Mouse (Mus musculus): ENCODE results near the gene Ntrk3.

The Ntrk3 gene

DNA sequence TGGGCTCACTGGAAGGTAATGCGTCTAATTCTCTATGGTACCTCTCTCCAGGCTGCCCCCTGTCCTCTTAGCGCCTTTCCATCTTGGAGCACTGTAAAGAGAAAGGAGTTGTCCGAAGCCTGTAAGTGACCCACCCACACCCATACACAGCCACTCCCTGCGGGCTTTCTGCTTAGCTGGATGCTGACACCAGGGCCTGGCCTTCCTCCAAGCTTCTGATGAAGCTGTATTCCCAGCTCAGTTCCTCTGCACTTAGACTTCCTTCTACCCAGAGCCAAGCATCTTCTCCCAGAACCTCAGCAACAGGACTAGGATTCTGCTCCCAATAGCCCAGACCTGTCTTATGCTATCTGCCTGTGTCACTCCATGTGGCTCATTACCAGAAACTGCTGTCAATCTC, 114.1 kb downstream of the Ntrk3 start:
- DNase-seq (ENCODE audit: low read depth, low spot score), result no peak

DNA sequence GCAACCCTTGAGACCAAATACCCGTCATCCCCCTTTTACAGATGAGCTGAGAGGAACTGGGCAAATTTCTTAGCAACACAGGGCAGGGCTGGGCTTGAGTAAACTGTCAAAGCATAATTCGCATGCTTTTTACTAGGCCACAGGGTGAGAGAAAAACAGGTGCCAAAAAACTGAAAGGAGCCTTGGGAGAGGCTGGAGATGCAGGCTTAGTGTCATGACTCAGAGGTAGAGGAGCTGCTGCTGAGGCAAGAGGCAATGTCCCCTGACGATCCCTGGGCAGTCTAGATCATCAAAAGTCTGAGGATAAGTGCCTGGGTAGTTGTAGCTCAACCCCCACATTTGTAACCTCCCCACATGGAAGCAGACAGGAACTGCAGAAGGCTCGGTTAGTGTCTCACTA, 116.7 kb downstream of the Ntrk3 start:
- no peak for DNase-seq (ENCODE audit: low read depth, low spot score)

DNA sequence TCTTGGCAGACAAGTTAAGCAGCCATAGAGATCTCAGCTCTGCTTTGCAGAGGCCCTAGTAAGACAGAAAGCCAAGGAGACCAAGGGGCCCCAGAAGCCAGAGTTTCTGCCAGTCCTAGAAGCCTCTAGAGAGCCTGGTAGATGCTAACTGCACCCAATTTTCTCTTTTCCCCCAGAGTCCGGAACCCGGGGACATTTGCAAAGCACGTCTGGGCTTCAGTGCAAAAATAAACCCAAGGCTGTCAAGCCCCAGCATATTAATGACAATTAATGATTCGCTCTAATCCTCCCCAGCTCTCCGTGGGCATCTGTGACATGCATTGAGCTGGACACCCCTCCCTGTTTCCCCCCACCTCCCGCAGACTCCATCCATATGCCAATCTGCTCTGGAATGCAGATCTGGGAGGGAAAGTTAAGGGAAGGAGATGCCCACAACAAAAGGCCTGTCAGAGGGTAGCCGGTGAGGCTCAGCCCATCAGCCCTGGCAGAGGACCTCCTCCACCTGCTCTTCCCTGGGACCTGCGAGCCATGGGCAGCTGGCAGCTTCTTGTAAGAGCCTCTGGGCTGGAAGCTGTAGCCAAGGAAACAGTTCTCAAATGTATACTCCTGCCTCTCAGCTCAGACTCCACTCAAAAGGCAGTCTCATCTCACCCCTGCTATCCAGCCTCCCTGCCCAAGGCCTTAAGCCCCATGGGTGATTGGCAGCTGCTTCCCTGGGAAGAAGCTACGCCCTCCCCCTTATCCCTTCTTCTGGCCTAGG, 117.8 kb downstream of the Ntrk3 start:
- no peak for DNase-seq (ENCODE audit: low read depth, low spot score)

DNA sequence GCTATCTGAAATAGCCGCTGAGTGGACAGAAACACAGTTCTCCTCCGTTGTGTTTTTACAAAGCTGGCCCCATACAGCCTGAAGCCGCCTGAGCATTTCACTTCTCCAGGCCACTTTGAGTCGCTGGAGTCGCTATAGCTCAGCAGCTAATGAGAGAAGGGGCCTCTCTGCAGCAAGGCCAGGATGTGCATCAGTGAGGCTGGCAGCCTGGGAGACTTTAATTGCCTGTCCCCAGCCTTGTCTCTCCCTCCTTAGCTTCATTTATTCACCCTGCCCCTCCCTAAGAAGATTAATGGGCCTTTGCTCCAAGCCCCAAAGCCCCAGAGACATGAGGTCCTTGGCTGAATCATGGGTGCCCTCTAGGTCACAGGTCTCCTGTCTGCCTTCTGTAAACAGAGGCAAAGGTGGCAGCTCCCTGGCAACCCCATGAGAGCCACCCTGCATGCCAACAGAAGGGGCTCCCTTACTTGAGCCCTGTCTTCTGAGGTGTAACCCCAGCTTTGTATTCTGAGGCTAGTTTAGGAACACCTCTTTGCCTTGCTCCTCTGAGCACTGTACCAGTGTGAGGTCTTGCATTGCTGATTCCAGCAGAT, 132.2 kb downstream of the Ntrk3 start:
- no peak for DNase-seq (ENCODE audit: low read depth, low spot score)

DNA sequence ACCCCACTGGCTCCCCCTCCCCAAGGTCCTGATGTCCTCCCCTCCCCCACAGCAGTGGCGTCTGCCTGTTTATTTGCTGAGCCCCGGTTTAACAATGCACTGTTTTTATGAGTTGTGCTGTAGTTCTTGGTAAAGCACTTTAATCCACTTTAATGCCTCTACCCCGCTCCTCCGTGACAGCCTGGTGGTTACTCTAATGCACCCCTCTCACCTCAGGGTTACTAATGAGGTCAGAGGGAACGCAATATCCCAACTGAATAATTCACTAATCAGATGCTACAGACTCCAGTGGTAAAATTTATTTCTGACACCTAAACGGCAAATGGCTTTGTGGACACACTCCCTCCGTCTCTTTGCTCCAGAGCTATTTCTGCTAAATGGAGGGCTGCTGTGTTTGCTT, 133.9 kb downstream of the Ntrk3 start:
- no peak for DNase-seq (ENCODE audit: low read depth, low spot score)

DNA sequence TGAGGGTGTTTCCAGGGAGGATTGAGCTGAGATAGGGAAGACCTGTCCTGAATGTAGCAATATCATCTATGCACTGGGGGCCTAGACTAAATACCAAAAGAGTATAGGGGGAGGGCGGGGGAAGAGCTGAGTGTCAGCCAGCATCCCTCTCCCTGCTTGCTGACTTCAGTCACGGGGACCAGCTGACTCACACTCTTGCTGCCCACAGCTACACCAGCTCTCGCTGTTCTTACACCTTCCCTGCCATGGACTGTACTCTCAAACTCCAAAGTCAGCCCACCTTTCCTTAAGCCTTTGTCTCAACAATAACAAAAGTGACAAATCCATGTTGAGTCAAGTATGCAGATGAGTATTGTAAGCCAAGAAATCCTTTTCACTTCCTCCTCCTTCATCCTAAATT, 136.0 kb downstream of the Ntrk3 start:
- DNase-seq (ENCODE audit: low read depth, low spot score), result no peak

DNA sequence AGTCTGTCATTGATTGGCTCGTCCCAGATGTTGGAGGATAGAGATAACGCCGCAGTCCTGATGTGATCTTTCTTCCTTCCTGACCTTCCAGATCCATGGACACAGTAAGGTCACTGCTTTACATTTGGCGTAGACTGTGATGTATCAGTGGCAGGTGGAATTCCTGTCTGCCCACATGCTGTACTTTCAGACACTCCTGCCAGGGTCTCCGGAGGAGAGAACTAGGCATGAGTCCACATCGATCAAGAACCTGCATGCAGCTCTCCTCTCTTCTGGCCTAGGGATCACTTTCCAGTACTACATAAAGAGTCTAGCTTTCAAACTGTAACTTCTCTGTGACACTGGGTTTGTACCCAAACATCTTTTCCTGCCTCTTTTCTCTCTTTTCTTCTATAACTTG, 136.9 kb downstream of the Ntrk3 start:
- DNase-seq (ENCODE audit: low read depth, low spot score), result no peak

DNA sequence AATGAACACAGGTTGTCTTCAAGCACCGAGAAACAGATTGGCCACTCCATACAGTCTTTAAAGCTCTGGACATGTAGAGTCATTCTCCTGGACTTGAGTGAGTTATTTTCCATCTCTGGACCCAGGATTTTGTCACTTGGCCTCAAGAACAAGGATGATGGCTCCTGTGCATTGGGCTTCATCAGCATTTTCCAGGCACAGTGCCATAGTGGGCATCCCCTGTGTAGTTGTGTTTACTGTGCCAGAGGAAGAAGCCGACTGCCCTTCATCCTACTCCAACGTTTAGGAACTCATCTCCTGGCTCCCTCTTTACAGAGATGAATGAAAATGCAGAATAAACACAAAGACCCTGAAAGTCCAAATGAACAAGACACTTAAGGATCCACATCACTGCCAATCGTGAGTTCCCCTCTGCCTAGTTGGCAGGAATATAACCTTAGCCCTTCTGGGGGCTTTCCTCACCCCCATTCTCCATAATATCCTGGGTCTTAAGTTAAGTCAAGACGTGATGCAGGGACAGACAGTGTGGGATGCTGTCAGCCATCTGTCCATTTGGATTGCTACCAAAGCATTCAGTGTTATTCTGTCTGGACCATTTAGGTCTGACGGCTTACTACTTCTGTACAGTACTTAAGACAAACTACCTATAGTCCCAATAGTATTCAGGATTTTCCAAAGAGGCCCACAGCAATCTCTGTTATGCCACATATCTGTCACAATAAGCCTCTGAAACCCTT, 137.7 kb downstream of the Ntrk3 start:
- DNase-seq (ENCODE audit: low read depth, low spot score), result no peak

DNA sequence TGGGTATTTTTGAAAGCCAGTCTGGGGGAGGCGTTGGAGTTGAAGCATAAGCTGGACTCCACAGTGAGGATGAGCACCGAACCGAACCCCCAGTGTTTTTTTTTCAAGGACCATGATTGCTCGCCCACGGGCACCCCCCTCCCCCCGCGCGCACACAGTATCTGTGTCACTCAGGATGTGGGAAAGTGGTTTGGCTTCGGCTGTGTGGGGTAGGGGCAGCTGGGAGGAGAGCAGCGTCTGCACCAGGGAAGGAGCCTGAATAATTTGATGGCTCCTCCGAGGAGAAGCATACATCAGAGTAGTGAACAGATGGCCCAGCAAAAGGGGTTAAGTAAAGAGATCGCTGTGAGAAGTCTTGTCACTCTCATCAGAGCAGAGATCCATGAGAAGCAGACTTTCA, 139.7 kb downstream of the Ntrk3 start:
- no peak for DNase-seq (ENCODE audit: low read depth, low spot score)

DNA sequence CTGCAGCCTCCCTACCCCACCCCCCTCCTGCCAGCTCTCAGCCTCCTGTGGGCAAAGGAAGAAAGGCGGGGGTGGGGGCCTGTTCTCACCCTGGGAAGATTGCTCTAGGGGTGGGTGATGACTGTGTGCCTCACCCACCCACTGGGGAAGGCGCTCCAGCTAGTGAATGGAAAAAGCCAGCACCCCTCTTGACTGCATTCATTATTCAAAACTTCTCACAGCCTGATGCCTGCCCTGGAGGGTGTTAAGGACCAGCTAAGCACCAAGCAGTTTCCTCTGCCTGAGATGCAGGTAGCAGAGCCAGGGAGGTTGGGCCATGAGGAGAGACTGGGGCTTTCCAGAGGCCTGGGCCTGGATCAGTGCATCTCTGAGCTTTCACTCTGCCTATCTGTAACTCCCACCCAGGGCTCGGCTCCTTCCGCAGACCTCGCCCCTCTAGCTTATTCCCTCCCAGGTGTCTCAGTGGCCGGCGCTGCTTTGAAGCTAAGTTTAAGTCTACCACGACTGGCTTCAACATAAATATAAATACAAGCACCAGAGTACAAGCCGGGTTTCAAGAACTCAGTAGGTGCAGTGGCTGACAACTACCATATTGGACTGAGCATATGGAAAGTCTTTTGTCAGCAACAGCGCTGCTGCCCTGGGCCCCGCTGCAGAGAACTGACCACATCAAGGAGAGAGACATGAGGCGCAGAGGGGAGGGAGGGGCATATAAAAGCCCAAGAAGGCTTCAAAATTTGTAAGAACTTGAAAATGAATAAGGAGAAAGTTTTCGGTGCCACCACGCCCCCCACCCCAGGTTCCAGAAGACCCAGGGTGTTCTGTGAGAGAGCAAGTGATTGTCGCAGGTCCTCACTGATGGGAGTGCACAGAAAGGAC, 140.3 kb downstream of the Ntrk3 start:
- DNase-seq (ENCODE audit: low read depth, low spot score), result no peak

DNA sequence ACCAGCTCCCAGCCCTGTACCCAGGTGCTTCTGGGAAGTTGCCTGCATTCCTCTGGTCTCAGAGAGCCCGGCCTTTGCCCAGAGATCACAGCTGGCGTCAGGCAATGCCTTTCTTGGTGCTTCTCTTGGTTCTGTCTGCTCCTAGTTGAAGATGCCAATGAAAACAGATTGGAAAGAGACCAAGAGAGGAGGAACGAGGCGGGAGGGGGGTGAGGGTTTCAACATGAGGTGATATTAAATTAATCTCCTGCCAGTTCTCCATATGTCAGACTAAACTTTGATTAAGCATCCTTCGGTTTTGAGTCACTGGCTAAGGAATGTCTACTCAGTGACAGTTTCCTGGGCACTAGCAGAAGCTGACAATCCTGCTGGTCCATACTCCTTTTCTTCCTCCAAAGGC, 141.3 kb downstream of the Ntrk3 start:
- no peak for DNase-seq (ENCODE audit: low read depth, low spot score)

DNA sequence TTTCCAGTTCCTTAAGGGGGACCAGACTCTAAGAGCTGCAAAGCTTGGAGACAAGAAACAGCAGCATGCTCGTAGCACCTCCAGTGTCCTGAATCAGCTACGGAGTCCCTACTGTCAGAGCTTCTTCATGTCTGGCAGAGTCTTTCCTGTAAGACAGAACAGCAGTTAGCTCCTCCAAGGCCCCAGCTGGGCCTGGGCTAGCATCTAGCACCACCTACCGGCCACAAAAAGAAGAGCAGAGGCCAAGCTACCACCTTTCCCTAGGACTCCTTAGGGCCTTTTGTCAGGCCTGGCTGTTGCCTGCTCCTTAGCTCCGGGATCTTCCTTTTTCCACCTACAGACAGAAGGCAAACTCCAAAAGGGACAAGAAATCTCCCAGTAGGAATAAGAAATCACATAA, 141.9 kb downstream of the Ntrk3 start:
- peak; percentile 81 for DNase-seq (ENCODE audit: low read depth, low spot score)

DNA sequence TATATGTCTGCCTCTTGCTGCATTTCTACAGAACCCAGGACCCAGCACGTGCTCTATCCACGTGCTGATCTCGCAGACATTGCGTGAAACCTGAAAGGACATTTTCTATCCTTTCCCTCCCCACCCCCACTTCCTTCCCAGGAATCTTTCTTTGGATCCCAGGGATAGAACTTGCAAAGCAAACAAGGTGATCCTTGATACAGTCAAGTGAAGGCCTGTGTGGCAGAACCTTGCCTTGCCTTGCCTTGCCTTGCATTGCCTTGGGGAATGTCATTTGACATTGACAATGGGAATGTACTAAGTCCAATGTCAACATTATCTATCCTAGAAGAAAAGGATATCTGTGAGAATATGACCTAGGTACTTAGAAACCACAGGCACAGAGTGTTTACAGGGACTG, 144.9 kb downstream of the Ntrk3 start:
- DNase-seq (ENCODE audit: low read depth, low spot score), result no peak

DNA sequence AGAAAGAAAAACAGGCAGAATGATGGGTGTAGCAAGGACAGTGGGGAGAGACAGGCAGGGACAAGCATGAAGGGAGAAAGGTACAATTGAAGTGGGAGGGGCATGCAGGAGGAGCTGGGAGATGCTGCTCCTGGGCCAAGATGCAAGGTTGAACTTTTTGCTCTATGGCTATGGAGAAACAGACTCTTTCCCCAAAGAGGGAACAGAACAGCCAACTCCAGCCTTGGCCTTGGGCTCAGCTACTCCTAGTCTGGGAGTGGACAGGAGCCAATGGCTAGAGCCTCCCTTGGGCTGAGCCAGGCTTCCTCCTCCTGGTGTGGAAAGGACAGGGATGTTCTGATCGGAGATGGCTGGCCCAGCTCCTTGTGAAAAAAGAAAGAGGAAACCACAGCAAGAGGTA, 145.6 kb downstream of the Ntrk3 start:
- DNase-seq (ENCODE audit: low read depth, low spot score), result no peak

DNA sequence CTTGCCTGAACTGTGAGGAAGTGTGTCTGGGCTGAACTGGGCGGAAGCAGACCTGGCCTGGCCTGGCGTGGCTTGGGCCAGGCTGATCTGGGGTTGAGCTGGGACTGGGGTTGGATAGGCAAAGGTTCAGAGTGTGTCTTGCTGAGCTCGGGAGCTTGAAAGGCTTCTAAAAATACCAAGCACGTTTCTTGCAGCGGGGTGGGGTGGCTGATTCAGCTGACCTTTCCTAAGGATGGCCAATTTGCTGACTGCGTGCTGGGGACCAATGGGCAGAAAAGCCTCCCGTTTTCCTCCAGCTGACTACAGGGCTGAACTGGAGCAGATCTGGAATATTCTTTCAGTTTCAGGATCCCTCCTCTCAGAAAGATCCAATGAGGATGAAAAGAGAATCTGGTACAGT, 148.0 kb downstream of the Ntrk3 start:
- no peak for DNase-seq (ENCODE audit: low read depth, low spot score)

DNA sequence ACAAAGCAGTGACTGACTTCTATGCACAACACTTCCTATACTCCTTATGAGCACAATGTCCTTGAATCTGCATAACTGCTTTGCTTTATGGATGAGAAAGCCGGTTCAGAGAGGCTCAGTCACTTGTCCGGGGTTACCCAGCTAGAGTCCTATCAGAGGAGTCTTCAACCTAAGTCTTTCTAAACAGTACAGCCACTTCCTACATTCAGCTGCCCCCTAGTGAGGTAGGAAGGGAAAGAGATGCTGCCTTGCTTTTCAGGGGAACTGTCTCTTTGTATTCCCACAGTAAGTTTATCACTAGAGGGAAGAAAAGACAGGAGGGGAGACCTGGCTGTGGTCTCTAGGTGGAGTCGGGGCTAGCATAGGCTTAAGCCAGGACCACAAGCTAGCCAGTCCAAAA, 151.0 kb downstream of the Ntrk3 start:
- no peak for DNase-seq (ENCODE audit: low read depth, low spot score)

DNA sequence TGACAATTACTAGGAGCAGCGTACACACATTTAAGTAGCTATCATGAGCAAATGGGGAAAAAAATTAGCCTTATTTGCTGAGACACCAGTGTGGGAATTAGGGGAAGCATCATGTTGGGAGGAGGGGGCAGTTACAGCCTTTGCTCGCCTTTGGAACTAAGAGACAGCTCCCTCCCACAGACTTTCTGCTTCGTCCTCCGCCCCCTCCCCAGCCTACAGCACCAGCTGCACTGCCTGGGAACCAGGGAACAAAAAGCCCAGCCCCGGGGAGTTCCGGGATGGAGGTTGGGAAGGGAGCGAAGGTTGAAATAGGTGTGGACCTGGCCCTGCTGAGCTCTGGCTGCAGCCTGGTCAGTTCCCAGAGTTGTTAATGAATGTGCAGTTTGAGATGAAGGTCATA, 151.9 kb downstream of the Ntrk3 start:
- no peak for DNase-seq (ENCODE audit: low read depth, low spot score)

DNA sequence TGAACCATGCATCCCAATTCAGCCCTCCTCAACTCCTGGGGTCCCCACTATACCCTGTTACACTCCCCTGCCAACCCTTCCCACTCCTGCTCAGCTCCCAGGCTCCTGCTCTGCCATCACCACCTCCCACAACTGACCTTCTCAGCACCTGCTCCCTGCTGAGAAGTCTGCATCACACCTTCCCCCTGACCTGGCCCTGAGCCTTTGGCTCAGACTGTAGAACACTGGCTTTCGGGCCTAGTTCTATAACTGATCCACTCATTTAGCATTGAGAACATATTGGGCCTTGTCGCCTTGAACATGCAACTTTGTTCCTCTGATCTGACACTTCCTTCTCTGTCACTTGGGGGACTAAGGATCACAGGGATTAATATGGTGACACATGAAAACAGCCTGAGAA, 152.9 kb downstream of the Ntrk3 start:
- no peak for DNase-seq (ENCODE audit: low read depth, low spot score)

DNA sequence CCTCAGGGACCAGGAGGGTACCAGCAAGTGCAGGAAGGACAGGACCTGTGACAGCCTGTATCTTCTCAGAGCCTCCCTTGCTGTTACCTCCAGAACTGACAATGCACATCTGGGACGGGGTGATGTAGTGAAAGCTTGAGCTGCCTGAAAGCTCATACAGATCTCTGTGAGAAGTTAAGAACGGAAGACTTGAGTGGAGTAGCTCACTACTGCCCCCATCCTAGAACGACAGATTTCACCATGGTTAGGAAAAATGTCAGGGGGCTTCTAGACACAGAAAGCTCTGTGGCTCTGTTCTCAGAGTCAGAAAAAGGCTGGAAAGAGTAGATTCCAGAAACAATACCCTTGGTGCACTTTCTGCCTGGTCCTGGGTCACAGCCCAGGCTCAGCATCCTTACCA, 153.3 kb downstream of the Ntrk3 start:
- DNase-seq (ENCODE audit: low read depth, low spot score), result no peak

DNA sequence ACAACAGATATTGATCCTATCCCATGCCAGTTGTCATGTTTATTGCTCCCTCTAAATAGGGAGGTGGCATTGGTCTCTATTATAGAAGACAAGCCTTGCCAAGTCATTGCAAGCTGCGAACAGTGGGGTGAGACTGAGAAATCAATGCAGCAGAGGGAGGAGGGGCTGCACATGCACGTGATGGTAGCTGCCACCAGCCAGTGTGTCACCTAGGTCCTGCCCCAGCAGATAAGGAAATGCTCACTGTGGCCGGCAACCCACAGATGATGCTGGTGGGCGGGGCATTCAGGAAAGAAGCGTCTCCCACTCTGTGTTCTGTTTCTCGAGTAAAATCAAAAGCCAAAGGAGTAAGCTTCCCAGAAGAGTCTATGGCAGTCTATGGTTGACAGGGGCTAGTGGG, 154.1 kb downstream of the Ntrk3 start:
- no peak for DNase-seq (ENCODE audit: low read depth, low spot score)

DNA sequence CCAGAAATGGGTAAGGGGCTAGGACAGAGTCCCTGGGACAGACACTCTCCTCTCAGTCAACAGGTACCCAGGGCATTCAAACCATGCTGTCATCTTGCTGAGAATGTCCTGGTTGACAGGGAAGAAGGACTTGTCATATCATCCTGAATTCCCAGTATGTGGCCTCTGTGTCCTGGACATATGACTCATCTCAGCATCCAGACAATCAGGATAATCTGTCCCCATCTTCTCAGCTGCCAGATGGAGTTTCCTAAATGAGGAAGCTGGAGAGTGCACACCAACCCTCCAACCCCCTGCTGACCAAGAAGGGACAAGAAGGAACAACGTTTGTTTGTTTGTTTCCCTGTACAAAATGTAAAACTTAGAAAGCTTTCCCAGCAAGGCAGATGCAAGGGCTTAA, 156.5 kb downstream of the Ntrk3 start:
- no peak for DNase-seq (ENCODE audit: low read depth, low spot score)

Measured in mesoderm, embryonic 11.5 days (tissue).